Mouse (Mus musculus) neural tube, embryonic 10.5 days (tissue): ENCODE results near the gene Cutal.
A peak's percentile ranks its signal among the peaks of the same experiment; 100 is the strongest.
"Not testable (repeated sequence)": the region's sequence is repeated elsewhere in the genome, so short reads cannot be mapped to it uniquely, and the experiment has no call there.

Source experiments
- DNase-seq: peaks from one replicate; pipeline ENCODE4 v3.0.0-alpha.2; 2017; ENCODE audit warnings: low spot score; ENCODE audit errors: extremely low spot score

Cutal gene

DNA sequence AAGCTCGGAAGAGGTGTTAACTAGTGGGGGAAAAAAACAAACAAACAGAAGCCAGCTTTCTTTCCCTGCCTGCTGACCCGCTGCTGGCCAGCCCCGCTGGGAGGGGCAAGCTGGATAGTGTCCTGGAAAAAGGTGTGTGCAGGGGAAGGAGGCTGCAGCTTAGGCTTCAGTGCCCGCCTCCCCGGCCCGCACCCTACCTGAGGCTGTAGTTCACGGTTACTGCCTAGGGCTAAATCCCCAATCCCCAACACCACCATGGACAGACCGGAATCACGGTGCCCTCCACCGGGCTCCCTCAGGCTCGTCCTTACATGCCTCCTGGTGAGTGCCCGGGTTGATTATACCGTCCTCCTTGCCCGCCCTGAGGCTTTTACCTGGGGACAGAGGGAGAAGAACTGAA lies at the start of gene Cutal:
Gene Cutal, plus strand, starts transcription at position 126 of the 400 bp plus-strand sequence.
- peak; percentile 28 for DNase-seq

DNA sequence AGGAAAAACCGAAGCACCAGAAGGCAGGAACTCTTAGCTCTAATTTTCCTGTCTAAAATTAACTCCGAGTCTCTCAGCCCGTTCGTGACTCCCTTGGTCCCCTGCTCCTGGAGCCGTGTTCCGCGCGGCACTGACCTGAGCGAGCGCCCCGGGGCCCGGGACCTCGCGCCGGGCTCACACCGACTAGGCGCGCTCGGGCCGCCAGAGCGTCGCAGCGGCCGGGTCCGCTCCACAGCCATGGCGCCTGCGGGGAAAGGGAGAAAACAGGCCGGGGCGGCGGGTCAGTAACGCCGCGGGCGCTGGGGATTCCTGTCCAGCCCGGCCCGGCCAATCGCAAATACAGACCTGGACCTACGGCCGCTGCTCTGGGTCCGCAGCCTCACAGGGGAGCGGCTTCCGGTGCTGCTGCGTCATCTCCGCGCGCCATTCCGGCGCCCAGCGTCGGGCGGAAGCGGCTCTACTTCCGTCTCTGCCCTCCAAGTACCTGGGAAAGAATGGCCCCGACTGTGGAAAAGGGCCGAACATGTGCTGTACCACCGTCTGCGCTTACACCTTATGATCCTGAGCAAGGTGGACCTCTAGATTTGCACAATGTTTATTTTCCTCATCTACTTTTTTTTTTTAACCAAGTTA lies 48.3 kb upstream of the Cutal start, which contains the start of gene Fbxw2:
Gene Fbxw2, minus strand, starts transcription at position 485 of the 633 bp plus-strand sequence.
- DNase-seq: peak; percentile 93

DNA sequence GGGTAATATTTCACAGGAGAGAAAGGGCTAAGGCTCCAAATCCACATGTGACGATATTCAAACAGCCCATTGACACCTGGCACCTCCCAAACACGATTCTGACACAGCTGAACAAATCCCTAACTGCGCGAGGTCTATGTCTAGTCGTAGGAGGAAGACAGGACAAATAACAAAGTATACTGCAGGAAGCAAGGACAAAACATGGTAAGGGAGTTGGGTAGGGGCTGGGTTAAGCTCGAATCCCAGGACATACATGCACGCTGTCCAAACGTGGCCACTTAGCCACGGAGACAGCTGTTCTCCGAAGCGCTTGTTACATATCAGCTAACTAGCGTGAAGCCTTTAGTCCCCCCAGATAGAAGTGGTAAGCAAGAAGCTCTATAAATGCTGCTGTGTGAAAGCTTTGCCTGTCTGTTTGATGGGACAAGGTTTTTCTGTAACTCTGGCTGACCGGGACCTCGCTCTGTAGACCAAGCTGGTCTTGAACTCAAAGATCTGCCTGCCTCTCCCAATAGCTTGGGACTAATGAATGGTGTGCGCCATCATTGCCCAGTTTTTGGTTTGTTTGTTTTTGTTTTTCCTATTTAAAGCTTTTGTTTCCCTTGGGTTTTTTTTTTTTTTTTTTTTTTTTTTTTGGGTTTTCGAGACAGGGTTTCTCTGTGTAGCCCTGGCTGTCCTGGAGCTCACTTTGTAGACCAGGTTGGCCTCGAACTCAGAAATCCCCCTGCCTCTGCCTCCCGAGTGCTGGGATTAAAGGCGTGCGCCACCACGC lies 47.5 kb upstream of the Cutal start:
- DNase-seq: peak; percentile 40

DNA sequence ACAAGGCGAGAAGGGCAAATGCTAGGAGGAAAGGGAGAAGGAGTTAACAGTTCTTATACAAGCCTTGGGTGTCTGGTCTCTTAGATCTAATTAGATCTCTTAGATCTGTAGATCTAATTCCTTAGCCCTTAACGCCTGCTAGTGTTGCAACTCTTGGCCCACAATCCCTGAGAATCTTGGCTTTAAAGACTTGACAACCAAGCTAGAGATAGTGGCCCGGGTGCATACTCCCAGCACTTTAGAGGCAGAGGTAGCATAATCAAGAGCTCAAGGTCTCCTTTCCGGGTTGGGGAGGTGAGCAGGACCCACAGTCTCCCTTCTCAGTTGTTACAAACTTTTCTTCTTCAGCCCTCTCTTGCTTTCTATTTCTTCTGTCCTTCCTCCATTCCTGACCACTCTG lies 46.6 kb upstream of the Cutal start:
- no peak for DNase-seq

DNA sequence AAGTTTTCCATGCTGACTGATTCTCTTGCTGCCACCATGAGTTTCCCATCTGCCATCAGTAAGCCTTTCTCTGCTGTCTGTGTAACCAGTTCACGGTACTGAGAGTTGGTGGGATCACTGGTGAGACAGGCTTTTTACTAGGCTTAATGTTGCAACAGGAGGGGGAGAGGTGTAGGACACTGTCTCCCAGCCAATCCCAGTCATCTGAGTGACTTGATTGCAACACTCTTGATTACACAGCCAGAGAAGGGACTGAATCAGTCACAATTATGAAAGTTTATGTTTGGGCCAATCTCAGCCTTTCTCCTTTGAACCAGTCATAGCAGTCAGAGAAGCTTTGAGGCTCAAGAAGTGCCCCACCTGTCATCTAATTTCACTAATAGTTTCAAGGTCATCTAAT lies 46.2 kb upstream of the Cutal start:
- DNase-seq: no peak

DNA sequence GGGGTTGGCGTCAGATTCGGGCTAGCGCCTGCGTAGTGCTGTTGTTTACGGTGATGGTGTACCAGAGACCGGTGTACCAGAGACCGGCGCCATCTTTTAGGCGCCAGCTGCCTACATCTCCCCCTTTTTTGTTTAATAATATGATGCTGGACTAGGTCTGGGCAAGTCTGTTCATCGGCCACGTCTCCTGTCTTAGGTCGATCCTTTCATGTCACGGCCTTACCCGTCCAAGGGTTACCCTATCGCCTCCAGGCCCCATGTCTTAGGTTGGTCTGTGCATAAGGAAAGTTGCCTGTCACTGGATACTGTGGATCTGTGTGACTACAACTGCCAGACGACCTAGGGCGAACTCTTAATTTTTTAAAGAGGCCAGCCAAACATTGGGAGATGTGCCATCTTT lies 44.1 kb upstream of the Cutal start:
- not testable (repeated sequence) for DNase-seq

DNA sequence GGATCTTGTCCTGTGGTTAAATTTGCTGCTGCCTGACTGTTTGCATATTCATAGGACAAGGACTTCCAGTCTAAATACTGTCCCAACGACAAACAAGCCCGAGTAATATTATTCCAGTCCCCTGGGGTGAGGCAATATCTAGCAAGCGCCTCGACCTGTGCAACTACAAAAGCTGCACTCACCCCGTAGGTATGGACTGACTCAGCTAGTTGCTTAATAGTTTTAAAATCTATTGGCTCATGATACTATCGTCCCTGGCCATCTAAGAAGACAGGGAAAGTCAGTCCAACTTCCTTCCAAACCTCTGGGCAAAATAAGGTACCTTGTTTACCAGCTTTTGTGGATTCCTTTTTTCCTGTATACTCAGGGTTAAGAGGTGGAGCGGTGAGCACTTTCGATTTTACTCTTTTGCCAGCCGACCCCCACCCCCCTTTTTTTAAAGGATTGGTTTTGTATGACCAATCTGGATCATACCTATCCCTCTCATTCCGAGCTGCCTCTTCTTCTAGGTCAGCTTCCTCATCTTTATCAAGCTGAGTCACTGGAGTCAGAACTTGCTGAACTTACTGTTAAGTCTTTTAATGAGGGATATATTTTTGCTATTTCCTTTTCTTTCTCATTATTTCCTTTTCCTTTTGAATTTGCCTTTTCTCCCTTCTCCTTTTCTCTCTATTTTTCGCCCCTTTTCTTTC lies 41.3 kb upstream of the Cutal start, which contains the start of gene Gm34653:
Gene Gm34653, plus strand, starts transcription at position 242 of the 692 bp plus-strand sequence.
- not testable (repeated sequence) for DNase-seq

DNA sequence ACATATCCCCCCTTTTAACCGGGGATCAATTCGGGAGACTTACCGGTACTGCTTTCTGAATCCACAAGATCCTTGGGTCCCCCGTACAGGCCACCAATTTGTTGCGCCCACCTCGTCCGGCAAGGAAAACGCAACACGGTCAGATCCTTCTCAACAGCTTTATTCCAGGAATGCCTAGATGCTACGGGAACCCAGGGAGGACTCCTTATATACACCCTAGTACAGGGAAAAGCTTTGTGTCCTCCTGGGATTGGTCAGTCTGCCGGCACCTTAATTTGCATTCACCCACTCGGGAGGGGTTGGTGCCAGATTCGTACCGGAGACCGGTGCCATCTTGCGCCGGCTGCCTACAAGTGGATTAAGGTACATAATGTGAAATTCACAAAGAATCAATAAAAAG lies 40.6 kb upstream of the Cutal start:
- DNase-seq: no peak

DNA sequence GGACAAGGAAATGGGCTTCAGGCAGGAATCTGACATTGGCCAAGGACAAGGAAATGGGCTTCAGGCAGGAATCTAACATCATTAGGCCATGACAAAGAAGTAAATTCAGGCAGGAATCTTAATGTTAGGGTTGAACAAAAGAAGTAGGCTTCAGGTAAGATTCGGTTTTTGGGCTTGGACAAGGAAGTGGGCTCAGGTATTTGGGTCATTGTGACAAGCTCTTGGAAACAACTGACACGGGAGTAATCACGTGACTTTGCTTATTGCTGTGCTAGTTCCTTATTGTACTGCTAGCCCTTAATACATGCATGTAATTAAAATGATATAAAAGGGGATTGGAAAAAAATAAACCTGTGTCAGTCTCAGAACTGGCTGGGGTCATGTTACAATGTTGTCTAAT lies 38.5 kb upstream of the Cutal start:
- DNase-seq: no peak

DNA sequence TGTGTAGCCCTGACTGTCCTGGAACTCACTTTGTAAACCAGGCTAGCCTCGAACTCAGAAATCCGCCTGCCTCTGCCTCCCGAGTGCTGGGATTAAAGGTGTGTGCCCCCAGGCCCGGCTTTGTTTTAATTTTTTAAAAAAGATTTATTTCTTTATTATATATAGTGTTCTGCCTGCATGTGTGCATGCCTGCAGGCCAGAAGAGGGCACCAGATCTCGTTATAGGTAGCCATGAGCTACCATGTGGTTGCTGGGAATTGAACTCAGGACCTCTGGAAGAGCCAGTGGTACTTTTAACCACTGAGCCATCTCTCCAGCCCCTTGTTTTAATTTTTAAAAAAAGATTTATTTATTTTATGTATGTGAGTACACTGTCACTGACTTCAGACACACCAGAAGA lies 34.1 kb upstream of the Cutal start:
- not testable (repeated sequence) for DNase-seq

DNA sequence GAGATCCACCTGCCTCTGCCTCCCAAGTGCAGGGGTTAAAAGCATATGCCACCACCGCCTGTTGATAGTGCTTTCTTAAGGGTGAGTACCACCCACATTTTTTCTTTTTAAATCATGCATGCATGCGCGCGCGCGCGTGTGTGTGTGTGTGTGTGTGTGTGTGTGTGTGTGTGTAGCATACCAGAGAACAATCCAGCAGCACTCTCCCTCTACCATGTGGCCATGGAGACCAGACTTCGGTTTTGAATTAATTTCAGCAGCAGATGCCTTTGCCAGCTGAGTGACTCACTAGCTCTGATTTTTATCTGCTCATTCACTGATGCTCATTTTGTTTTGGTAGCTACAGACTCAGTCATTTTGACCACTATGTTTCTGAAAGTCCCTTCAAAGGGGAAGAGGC lies 32.5 kb upstream of the Cutal start:
- no peak for DNase-seq

DNA sequence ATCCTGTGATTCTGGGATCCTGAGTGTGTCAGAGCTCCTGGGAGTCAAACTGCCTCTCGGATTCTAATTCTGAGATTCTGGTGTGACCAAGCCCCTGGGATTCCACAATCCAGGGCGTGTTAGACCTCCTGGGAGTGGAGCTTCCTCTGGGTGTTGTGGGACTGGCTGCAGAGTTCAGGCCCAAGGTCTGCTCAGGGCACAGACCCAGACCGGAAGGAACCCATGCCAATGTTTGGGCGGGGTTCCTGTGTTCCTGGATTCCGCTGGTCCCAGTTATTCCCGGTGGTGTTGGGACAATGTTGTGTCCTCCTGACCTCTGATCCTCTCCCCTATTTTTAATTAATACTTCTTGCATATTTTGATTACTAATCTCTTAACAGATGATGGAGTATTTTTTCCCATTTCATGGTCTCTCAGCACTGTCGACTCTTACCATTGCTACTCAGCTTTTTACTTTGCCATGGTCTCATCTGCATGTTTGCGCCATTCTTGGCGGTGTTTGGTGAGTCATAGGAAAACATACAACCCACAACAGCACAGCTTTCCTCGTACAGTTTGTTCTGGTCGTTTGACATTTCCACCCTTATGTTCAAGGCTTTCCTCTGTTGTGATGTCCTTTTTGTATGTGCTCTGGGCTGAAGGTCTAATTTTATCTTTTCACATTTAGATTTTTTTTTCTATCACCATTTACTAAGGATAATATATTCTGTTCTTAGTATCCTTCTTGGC lies 30.8 kb upstream of the Cutal start:
- no peak for DNase-seq

DNA sequence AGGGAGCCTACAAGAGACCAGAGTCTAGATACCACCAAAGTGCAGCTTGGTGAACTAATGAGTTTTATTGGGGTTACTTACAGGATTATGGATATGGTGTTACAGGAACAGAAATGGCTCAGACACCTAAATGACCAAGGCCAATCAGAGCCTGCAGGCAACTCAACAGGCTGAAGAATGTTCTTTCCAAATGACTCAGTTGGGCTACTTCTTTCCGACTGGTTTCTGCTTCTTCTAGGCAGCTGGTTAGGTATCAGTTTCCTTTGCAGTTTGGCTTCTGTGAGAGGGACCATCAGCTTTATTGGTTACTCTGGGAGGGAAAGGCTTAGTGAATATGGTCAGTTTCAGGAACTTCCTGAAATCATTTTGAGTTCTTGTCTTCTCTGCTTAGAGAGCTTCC lies 26.5 kb upstream of the Cutal start:
- no peak for DNase-seq

DNA sequence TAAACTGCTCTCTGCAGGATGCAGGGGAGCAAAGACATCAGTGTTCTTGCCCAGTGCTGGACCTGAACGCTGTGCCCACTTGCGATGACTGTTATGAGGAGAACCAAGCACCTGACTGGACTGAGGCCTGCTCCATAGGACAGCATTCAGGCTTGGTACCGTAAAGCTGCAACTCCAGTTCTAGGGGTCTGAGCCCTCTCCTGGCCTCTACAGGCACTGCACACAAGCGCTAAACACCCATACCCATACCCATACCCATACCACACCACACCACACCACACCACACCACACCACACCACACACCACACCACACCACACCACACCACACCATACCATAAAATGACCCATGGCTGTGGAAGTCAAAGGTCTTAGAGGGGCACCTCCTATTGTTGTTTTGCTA lies 18.9 kb upstream of the Cutal start:
- no peak for DNase-seq

DNA sequence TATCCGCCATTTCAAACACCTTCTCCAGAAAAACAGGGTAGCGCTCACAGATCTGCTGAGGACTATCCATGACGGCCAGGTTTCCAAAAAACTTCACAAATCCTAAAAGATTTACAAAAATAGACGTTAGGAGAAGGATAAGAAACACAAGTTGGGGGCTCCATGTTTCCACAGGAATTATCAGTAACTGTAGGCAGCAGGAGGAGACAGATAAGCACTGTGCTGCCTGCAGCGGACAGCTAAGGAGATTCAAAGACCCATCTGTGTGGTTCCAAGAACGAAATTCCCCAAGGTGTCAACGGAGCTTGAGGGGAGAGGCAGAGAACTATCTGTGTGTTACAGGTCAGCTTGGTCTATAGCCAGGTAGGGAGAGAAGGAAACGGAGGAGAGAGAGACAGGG lies 16.5 kb upstream of the Cutal start:
- no peak for DNase-seq

DNA sequence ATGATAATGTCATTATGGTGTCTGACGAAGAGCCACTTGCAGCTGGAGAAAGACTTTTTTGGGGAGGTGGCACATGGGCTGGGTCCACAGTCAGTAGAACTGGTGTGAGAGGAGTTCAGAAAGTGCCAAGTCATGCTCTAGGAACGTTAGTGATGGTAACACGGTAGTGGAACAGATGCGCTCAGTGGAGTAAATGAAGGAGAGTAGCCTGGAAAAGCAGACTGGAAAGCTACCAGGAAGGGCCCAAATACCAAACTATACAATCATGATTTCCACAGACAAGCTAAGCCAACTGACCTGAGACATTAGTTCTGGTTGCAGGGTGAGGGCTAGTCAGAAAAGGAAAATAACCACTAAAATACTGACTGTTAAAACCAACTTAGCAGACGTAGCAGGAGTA lies 4.5 kb upstream of the Cutal start:
- no peak for DNase-seq

DNA sequence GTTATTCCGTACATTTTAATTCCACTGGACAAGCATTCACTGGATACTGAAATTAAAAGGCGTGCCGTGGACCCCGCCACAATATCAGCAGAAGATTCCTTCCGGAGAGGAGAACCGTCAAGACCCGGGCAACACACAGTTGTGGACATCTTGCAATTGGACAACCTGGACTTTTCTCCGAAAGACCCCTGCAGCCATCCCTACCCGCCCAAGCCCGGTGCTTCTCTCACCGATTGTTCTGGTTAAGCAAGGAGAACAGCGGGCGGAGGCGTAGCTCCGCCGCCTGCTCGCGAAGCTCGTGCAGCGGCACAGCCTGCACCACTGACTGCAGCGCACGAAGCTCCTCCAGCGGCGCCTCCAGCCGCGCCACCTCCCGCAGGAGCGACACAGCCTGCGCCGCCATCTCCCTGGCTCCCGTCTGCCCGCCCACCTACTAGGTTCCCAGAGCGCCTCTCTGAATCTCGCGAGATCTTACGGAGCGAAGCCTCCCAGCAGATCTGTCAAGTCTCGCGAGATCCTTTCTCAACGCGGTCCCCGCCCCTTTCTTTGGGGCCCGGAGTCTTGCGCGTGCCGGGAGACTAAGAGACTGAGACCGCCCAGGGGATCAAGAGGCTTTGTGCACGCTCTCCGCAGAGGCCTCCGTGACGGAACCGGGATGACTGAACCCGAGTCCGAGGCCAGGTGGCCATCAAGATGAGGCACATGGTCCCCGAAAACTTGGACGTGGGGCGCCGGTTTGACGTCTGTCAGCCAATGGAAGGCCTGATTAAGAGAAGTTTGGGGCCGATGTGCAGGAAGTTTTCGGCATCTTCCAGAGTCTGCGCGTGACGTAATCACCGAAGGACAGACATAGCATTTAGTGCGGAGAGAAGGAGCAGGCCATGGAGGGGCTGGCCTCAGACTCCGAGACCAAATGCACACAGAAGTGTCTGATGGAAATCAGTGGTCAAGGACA lies 3.4 kb upstream of the Cutal start:
- peak; percentile 97 for DNase-seq

DNA sequence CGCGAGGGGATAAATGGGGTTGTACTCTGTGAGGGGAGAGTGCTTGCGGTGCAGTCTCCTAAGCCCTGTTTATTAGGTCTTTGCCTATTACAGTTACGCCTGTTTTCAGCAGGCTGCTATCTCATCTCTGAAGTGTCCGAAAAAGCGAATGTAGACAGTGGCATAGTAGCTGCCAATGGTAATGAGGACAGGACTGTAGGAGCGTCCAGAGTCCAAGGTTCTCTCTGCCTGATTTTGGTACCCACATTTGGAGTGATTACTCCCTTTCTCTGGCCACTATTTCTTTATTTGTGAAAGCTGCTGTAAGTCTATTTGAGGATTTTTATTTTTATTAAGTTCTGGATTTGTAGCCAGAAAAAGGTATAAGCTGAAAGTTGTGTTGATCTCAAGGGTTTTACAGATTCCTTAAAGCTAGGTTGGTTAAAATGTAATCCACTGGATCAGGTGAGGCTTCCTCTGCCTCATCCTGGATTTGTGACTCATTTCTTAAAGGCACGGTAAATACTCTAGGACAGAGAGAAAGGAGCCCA lies 685 bp downstream of the Cutal start, which contains the start of gene Psmd5:
Gene Psmd5, minus strand, starts transcription at position 153 of the 530 bp plus-strand sequence.
- peak; percentile 24 for DNase-seq

DNA sequence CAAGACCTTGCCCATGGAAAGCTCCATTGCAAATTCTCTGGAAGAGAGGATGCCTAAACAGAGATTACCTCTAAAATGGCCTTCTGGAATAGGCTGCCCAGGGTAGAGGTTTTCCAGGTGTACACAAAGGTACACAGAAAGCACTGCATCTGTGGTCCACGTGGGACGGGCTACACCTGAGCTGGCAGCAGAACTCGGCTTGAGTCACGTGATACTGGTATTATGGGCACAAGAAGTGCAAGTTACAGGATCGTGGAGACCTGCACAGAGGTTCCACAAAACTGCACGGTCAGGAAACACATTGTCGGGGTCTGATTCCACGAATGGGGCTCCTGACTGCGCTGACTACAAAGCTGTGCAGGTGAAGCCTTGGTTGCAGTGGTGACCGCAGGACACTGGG lies 5.9 kb downstream of the Cutal start:
- no peak for DNase-seq

DNA sequence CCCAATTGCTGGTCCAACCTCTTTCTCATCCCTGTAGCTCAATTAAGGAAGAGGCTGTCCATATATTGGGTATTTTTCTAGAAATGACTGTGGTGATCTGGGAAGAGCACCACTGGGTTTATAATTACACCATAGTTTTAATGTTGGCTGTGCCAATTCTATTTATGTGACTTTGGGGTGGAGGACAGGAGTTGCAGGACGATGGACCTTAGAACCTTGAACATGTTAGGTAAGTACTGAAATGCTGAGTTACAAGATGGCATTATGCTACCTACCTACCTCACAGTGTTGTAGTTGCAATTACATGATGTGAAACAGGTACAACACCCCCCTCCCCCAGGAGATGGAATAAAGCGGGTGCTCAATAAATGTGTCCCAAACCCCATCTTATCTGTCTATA lies 8.6 kb downstream of the Cutal start:
- DNase-seq: no peak
